Mouse (Mus musculus) limb, embryonic 14.5 days (tissue): Measurements from ENCODE around the gene Mydgf. TPM values are rescaled to one million over a fixed set of nuclear protein-coding genes. Genes with fewer than 3 reads are reported as not detected.

ENCODE experiments used
- ATAC-seq: fragments of 200-750 bp; cut with Nextera tagmentation; 2 replicates; pipeline ENCODE4 v1.8.0; 2017; ENCODE audit warnings: low read depth, moderate number of reproducible peaks, moderate TSS enrichment; ENCODE audit not compliant: low FRiP score
- DNase-seq: peaks from one replicate; pipeline ENCODE4 v3.0.0-alpha.2; 2015; ENCODE audit warnings: low spot score
- H3K27ac ChIP-seq: fragments of 300-500 bp; sonication (generic); replicated peaks from 2 replicates; pipeline ENCODE4 v1.5.1; 2014; ENCODE audit warnings: low read depth, mild to moderate bottlenecking, low read length, moderate library complexity, mixed read lengths
- H3K27me3 ChIP-seq: fragments of 300-500 bp; sonication (generic); 2 replicates; pipeline ENCODE4 v1.6.1; 2014; ENCODE audit warnings: low read length, mixed read lengths; ENCODE audit not compliant: control insufficient read depth, insufficient read depth
- H3K36me3 ChIP-seq: fragments of 300-500 bp; sonication (generic); 2 replicates; pipeline ENCODE4 v1.6.1; 2014; ENCODE audit warnings: mild to moderate bottlenecking, low read length, moderate library complexity, mixed read lengths; ENCODE audit not compliant: control insufficient read depth, insufficient read depth
- H3K4me1 ChIP-seq: fragments of 300-500 bp; sonication (generic); 2 replicates; pipeline ENCODE4 v1.6.1; 2014; ENCODE audit warnings: antibody characterized with exemption, low read length, mixed read lengths; ENCODE audit not compliant: control insufficient read depth, insufficient read depth
- H3K4me2 ChIP-seq: fragments of 300-500 bp; sonication (generic); replicated peaks from 2 replicates; pipeline ENCODE4 v1.6.1; 2014; ENCODE audit warnings: low read depth, mild to moderate bottlenecking, low read length, moderate library complexity; ENCODE audit not compliant: severe bottlenecking
- H3K4me3 ChIP-seq: fragments of 300-500 bp; sonication (generic); replicated peaks from 2 replicates; pipeline ENCODE4 v1.5.1; 2014; ENCODE audit warnings: low read length
- H3K9ac ChIP-seq: fragments of 300-500 bp; sonication (generic); 2 replicates; pipeline ENCODE4 v1.6.1; 2014; ENCODE audit warnings: mild to moderate bottlenecking, low read depth, low read length, moderate library complexity; ENCODE audit not compliant: severe bottlenecking
- H3K9me3 ChIP-seq: fragments of 300-500 bp; sonication (generic); 2 replicates; pipeline ENCODE4 v1.6.1; 2016; ENCODE audit warnings: low read length; ENCODE audit not compliant: control insufficient read depth
- POLR2A ChIP-seq: fragments of 200-500 bp; IDR thresholded peaks from 2 replicates; pipeline ENCODE4 v1.8.0; 2012; ENCODE audit warnings: inconsistent platforms, mild to moderate bottlenecking, moderate library complexity, borderline replicate concordance; ENCODE audit not compliant: insufficient read depth, insufficient read length; ENCODE audit errors: extremely low read depth
- WGBS: fragments of 180-500 bp; shearing (Covaris S2); extraction: QIAGEN DNeasy Blood & Tissue Kit; methylation state at CpG from one replicate; pipeline ENCODE4 v1.1.7; 2014; 5-methylcytosine and 5-hydroxymethylcytosine counted together
- polyA plus RNA-seq, 2 experiments: library from polyadenylated mRNA; depleted of rRNA in 1 of 2; stranded (reverse) in 1 of 2; unstranded in 1 of 2; fragments of >200 nt; fragmentation: Nextera tagmentation in 1 of 2; extraction: Ambion mirVana in 1 of 2; gene quantifications; 2 replicates each; pipeline versions ENCODE4 v1.2.1 to v1.2.3; 2012 to 2014

Gene Mydgf
- polyA plus RNA-seq, 2 experiments, result 83.2 to 99.7 TPM

DNA sequence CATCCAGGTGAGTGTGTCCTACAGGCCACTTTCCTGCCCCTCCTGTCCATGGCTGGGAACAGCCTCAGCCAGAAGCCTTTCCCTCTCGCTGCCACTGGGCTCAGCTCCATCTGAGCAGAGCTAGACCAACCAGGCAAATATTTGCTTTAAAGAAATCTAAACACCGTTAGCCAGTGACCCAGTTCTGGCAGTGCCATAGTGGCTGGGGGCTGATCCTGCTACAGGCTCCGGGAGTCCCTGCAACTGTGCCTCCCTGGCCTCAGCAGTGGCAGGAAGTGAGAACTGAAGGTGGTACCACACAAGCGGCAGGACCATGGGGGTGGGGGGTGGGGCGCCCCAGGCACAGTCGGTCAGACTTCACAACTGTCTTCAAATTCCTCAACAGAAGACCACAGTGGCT, 29.0 kb upstream of the Mydgf start:
- no peaks in the 10 kb centered on the region for H3K27me3 ChIP-seq
- no peak overlapping the region for H3K4me2 ChIP-seq
- peaks cover 11% of the 10 kb centered on the region for H3K4me1 ChIP-seq
- peaks cover 50% of the 10 kb centered on the region for H3K36me3 ChIP-seq
- WGBS, result 52% methylated on average over 6 of the region's 6 CpGs
- H3K4me3 ChIP-seq, result no peak overlapping the region
- no peak for DNase-seq
- TF ChIP-seq POLR2A, result no peak
- no peak overlapping the region for H3K27ac ChIP-seq
- no peak for ATAC-seq
- H3K9me3 ChIP-seq, result no peaks in the 10 kb centered on the region
- no peak overlapping the region for H3K9ac ChIP-seq

- Histone ChIP-seq H3K4me2 (no peak overlapping the region), H3K4me3 (no peak overlapping the region), H3K27me3 (no peaks in the 10 kb centered on the region), H3K9ac (no peak overlapping the region), H3K9me3 (no peaks in the 10 kb centered on the region), H3K4me1 (no peaks in the 10 kb centered on the region), H3K27ac (no peak overlapping the region), H3K36me3 (peaks cover 63% of the 10 kb centered on the region)
- ATAC-seq (no peak), DNase-seq (no peak)
- TF ChIP-seq POLR2A, result no peak
- 97% methylated on average over 2 of the region's 2 CpGs for WGBS
These were observed 27.4 kb upstream of the Mydgf start for GRCm38 (mm10) chr17:56211090-56211489.

GRCm38 (mm10) chr17:56208821-56209220, 25.1 kb upstream of the Mydgf start:
- Histone ChIP-seq H3K4me1 (no peaks in the 10 kb centered on the region), H3K4me2 (no peak overlapping the region), H3K4me3 (no peak overlapping the region), H3K27me3 (no peaks in the 10 kb centered on the region), H3K9ac (no peak overlapping the region), H3K9me3 (no peaks in the 10 kb centered on the region), H3K27ac (no peak overlapping the region), H3K36me3 (peaks cover 81% of the 10 kb centered on the region)
- DNase-seq (no peak), ATAC-seq (no peak)
- 89% methylated on average over 3 of the region's 3 CpGs for WGBS
- TF ChIP-seq POLR2A, result no peak

GRCm38 (mm10) chr17:56207963-56208530, 24.3 kb upstream of the Mydgf start:
- Histone ChIP-seq H3K36me3 (peaks cover 89% of the 10 kb centered on the region), H3K9me3 (no peaks in the 10 kb centered on the region), H3K4me2 (no peak overlapping the region), H3K4me3 (no peak overlapping the region), H3K27ac (no peak overlapping the region), H3K9ac (no peak overlapping the region), H3K4me1 (no peaks in the 10 kb centered on the region), H3K27me3 (no peaks in the 10 kb centered on the region)
- WGBS, result 90% methylated on average over 9 of the region's 9 CpGs
- ATAC-seq (no peak), DNase-seq (no peak)
- TF ChIP-seq POLR2A, result no peak

DNA sequence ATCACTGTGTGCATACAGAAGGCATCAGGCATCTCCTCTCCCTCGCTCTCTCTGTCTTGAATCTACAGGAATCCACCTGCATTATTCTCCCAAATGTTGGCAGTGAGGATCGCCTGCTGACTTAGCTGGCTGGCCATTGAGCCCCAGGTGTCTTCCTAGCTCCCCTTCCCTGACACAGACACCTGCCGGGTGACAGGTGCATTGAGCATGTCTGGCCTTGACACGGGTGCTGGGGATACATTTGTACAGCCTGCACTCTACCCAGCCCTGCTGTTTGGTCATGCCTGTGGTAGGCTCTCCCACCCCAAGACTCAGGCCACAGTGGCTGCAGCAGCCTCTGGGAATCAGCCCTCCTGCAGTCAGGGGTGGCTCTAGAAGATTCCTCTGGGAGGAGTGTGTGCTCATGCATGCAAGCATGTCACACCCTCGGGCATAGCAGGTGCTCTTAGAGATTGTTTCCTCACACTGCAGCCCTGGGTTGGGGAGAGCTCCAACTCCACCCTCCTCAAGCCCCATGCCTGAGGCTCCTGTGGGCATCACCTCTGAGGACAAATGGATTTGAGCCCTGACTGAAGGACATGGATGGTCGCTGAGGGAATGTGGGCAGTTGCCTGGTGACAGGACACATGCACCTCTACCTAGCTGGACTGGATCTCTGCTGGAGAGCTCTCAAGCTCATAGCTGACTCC, 23.4 kb upstream of the Mydgf start:
- WGBS, result 77% methylated on average over 6 of the region's 6 CpGs
- DNase-seq, result no peak
- no peaks in the 10 kb centered on the region for H3K4me1 ChIP-seq

More for the DNA sequence above, 23.4 kb upstream of the Mydgf start:
- H3K36me3 ChIP-seq, result peaks cover 97% of the 10 kb centered on the region
- no peak overlapping the region for H3K9ac ChIP-seq
- H3K4me2 ChIP-seq, result no peak overlapping the region
- TF ChIP-seq POLR2A, result no peak
- no peaks in the 10 kb centered on the region for H3K27me3 ChIP-seq
- no peak overlapping the region for H3K27ac ChIP-seq
- H3K9me3 ChIP-seq, result no peaks in the 10 kb centered on the region
- ATAC-seq, result no peak
- H3K4me3 ChIP-seq, result no peak overlapping the region
